Mouse (Mus musculus) olfactory bulb, adult 2 months (tissue): Measurements from ENCODE around the gene Espn.

Source experiments
- CTCF ChIP-seq: fragments of 200-500 bp; IDR thresholded peaks from 2 replicates; pipeline ENCODE4 v1.5.1; 2012; ENCODE audit warnings: low read depth, mild to moderate bottlenecking, low read length, moderate library complexity; ENCODE audit not compliant: insufficient read depth
- POLR2A ChIP-seq: fragments of 200-500 bp; IDR thresholded peaks from 2 replicates; pipeline ENCODE4 v1.6.1; 2012; ENCODE audit warnings: mild to moderate bottlenecking, low read depth, low read length, moderate library complexity; ENCODE audit not compliant: insufficient read depth

GRCm38 (mm10) chr4:152070494-152071396 is 81.4 kb downstream of the Espn start:
- TF ChIP-seq CTCF: no peak
- TF ChIP-seq POLR2A: no peak
